Mouse (Mus musculus) hindbrain, postnatal 0 days (tissue): ENCODE results near the gene Efna5. TPM values are rescaled to one million over a fixed set of nuclear protein-coding genes. Genes with fewer than 3 reads are reported as not detected.

Experiments
- ATAC-seq: fragments of 200-750 bp; cut with Nextera tagmentation; 2 replicates; pipeline ENCODE4 v1.8.0; 2017; ENCODE audit warnings: mild to moderate bottlenecking, moderate TSS enrichment, moderate library complexity
- DNase-seq: peaks from one replicate; pipeline ENCODE4 v3.0.0-alpha.2; 2015; ENCODE audit warnings: low spot score
- H3K27ac ChIP-seq: fragments of 300-500 bp; sonication (generic); 2 replicates; pipeline ENCODE4 v1.5.1; 2014; ENCODE audit warnings: mild to moderate bottlenecking
- H3K27me3 ChIP-seq: fragments of 300-500 bp; sonication (generic); 2 replicates; pipeline ENCODE4 v1.6.1; 2014; ENCODE audit warnings: low read length, mixed read lengths; ENCODE audit not compliant: insufficient read depth
- H3K36me3 ChIP-seq: fragments of 300-500 bp; sonication (generic); 2 replicates; pipeline ENCODE4 v1.6.1; 2014; ENCODE audit warnings: low read length, mixed read lengths; ENCODE audit not compliant: insufficient read depth
- H3K4me1 ChIP-seq: fragments of 300-500 bp; sonication (generic); 2 replicates; pipeline ENCODE4 v1.6.1; 2014; ENCODE audit warnings: antibody characterized with exemption, low read length, mixed read lengths; ENCODE audit not compliant: insufficient read depth
- H3K4me2 ChIP-seq: fragments of 300-500 bp; sonication (generic); 2 replicates; pipeline ENCODE4 v1.6.1; 2014; ENCODE audit warnings: low read depth, mild to moderate bottlenecking, low read length, moderate library complexity, mixed read lengths
- H3K4me3 ChIP-seq: fragments of 300-500 bp; sonication (generic); 2 replicates; pipeline ENCODE4 v1.5.1; 2014; ENCODE audit warnings: low read length
- H3K9ac ChIP-seq: fragments of 300-500 bp; sonication (generic); replicated peaks from 2 replicates; pipeline ENCODE4 v1.6.1; 2014; ENCODE audit warnings: mild to moderate bottlenecking, low read length, moderate library complexity, mixed read lengths
- H3K9me3 ChIP-seq: fragments of 300-500 bp; sonication (generic); 2 replicates; pipeline ENCODE4 v1.6.1; 2016; ENCODE audit warnings: low read length, mixed read lengths
- CTCF ChIP-seq: IDR thresholded peaks from 2 replicates; pipeline ENCODE4 v1.5.1; 2016; ENCODE audit warnings: antibody characterized with exemption, control low read depth, low read depth
- WGBS: fragments of 180-500 bp; shearing (Covaris S2); extraction: QIAGEN DNeasy Blood & Tissue Kit; methylation state at CpG from one replicate; pipeline ENCODE4 v1.1.7; 2014; 5-methylcytosine and 5-hydroxymethylcytosine counted together
- polyA plus RNA-seq: library from polyadenylated mRNA; unstranded; fragments of >200 nt; fragmentation: Nextera tagmentation; extraction: Ambion mirVana; gene quantifications from 2 replicates; pipeline ENCODE4 v1.2.1, GENCODE M21; 2015
- total RNA-seq: library from RNA; depleted of rRNA; stranded (reverse); fragments of >200 nt; gene quantifications from 2 replicates; pipeline ENCODE4 v1.2.3, GENCODE M21; 2014

The Efna5 gene
- total and polyA plus RNA-seq, 2 experiments from 2014 or later, result 5.3 to 40.2 TPM

- WGBS, result 47% methylated on average over 5 of the region's 5 CpGs
- peak; percentile 51; the same call in 1 of the 2 replicates for ATAC-seq
Measured at GRCm38 (mm10) chr17:62844329-62844728, 36.8 kb downstream of the Efna5 start.

GRCm38 (mm10) chr17:62837336-62837735 is 43.8 kb downstream of the Efna5 start:
- 31% methylated on average over 7 of the region's 7 CpGs for WGBS
- H3K27ac ChIP-seq, result no peak overlapping the region
- no peak for TF ChIP-seq CTCF
- ATAC-seq (no peak), DNase-seq (no peak)
- H3K27me3 ChIP-seq, result no peaks in the 10 kb centered on the region
- H3K36me3 ChIP-seq, result no peaks in the 10 kb centered on the region
- H3K4me3 ChIP-seq, result no peak overlapping the region
- no peaks in the 10 kb centered on the region for H3K4me1 ChIP-seq
- H3K9me3 ChIP-seq, result 0 out of 2 replicates have a peak, but pooled peaks cover 4% of the 10 kb centered on the region
- no peak overlapping the region for H3K9ac ChIP-seq
- no peak overlapping the region for H3K4me2 ChIP-seq

More at GRCm38 (mm10) chr17:62844329-62844728, 36.8 kb downstream of the Efna5 start:
- H3K4me2 ChIP-seq, result no peak overlapping the region
- TF ChIP-seq CTCF, result no peak; the same call in 1 of the 2 replicates
- no peaks in the 10 kb centered on the region for H3K36me3 ChIP-seq
- DNase-seq, result no peak
- H3K9ac ChIP-seq, result no peak overlapping the region
- no peak overlapping the region for H3K27ac ChIP-seq
- H3K4me3 ChIP-seq, result no peak overlapping the region
- no peaks in the 10 kb centered on the region for H3K27me3 ChIP-seq
- H3K4me1 ChIP-seq, result no peaks in the 10 kb centered on the region
- no peaks in the 10 kb centered on the region for H3K9me3 ChIP-seq

DNA sequence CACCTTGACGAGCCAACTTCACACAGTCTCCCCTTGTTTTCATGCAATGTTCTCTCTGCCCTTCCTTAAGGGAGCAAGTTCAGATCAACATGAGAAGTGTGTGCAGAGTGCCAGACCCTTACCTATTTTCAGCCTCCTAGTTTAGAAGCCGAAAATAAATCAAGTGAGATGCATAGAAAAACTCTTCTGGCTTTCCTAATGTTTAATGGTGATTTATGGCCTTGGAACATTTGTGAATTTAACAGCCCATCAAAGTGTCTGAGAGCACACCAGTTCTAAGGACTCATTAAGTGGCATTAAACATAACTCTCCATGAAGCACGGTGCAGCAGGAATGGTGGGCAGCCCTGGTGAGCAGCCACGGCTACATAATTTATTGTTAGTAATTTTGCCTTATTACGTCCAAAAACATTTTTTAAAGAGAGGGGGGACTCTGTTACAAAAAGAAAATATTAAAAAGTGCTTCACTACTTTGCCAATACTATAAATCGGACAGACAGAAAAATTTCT is 44.5 kb downstream of the Efna5 start:
- no peaks in the 10 kb centered on the region for H3K36me3 ChIP-seq
- ATAC-seq, result no peak
- no peaks in the 10 kb centered on the region for H3K27me3 ChIP-seq
- no peak overlapping the region for H3K4me2 ChIP-seq
- H3K27ac ChIP-seq, result no peak overlapping the region
- H3K4me1 ChIP-seq, result no peaks in the 10 kb centered on the region
- no peak for DNase-seq
- H3K9ac ChIP-seq, result no peak overlapping the region
- H3K9me3 ChIP-seq, result 0 out of 2 replicates have a peak, but pooled peaks cover 4% of the 10 kb centered on the region
- no peak for TF ChIP-seq CTCF
- no peak overlapping the region for H3K4me3 ChIP-seq
- 81% methylated on average over 6 of the region's 6 CpGs for WGBS

DNA sequence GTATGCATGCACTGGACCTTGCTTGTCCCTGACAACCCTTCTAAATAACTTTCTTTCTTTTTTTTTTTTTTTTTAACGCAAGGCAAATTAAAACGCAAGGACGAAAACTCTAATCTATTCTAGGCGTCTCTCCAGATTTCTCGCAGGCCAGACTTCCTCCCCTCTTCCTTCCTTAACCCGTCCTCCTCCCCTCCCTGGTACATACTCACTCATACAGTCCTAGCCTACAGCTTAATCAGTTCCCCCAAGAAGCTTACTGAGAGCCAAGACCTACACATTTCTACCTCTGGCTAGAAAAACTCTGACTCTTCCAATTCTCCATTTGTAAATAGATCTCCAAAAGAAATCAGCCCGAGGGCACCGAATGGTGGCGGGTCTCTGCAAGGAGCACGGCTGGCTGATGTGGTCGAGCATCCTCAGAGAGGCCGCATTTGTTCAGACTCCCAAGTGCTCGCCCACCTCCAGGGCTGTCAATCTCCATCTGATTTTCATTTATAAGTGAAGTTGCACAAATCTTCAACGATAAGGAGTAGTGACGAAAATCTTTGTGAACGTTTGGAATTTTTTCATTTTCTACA is 48.5 kb downstream of the Efna5 start:
- no peak for DNase-seq
- Histone ChIP-seq H3K4me2 (no peak overlapping the region), H3K9ac (no peak overlapping the region), H3K36me3 (no peaks in the 10 kb centered on the region), H3K27ac (no peak overlapping the region), H3K4me1 (no peaks in the 10 kb centered on the region), H3K4me3 (no peak overlapping the region), H3K27me3 (no peaks in the 10 kb centered on the region), H3K9me3 (0 out of 2 replicates have a peak, but pooled peaks cover 4% of the 10 kb centered on the region)
- ATAC-seq, result no peak
- no peak for TF ChIP-seq CTCF
- WGBS, result 70% methylated on average over 16 of the region's 16 CpGs

DNA sequence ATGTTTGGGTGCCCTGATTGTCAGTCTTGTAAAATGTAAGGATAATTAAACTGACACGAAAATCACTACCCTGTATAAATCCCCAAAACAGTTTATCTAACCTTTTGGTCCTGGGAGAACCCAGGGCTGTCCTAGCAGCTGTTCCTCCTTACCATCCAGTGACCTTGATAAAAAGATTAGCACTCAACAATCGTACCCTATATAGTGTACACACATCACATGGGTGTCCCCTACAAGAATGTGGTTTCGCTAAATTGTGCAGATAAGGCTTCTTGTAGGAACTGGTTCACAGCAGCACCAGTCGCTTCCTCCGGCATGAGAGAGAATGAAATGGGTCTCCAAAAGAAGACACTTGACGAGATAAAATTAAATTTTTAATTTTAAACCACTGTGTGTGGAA is 53.6 kb downstream of the Efna5 start:
- H3K27me3 ChIP-seq, result no peaks in the 10 kb centered on the region
- no peak for TF ChIP-seq CTCF
- ATAC-seq (no peak), DNase-seq (no peak)
- H3K9ac ChIP-seq, result no peak overlapping the region
- no peaks in the 10 kb centered on the region for H3K9me3 ChIP-seq
- 81% methylated on average over 6 of the region's 6 CpGs for WGBS
- no peak overlapping the region for H3K27ac ChIP-seq
- no peak overlapping the region for H3K4me3 ChIP-seq
- no peaks in the 10 kb centered on the region for H3K4me1 ChIP-seq
- no peaks in the 10 kb centered on the region for H3K36me3 ChIP-seq
- no peak overlapping the region for H3K4me2 ChIP-seq

DNA sequence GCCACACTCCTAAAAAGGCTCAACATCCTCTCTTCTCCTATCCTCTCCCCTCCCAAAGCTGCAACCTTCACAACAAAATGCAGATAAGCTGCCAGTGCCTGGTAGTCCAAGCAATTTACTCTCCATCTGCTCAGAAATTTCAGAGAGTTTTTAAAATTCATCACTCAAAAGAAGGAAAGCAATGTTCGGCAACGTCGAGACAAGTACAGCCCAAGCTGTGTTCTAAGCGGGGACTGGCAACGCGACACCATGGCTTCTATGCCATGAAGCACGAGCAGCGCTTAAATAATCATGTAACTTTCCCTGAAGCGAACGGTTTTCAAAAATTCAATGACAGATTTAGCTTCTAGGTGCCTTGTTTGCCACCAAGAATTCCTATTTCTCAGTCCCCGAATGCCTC is 59.9 kb downstream of the Efna5 start:
- H3K27ac ChIP-seq, result no peak overlapping the region
- H3K36me3 ChIP-seq, result no peaks in the 10 kb centered on the region
- no peaks in the 10 kb centered on the region for H3K27me3 ChIP-seq
- no peak for TF ChIP-seq CTCF
- no peaks in the 10 kb centered on the region for H3K4me1 ChIP-seq
- no peak overlapping the region for H3K4me2 ChIP-seq
- H3K9me3 ChIP-seq, result no peaks in the 10 kb centered on the region
- H3K4me3 ChIP-seq, result no peak overlapping the region
- no peak for ATAC-seq
- DNase-seq, result no peak
- 81% methylated on average over 11 of the region's 11 CpGs for WGBS
- H3K9ac ChIP-seq, result no peak overlapping the region

DNA sequence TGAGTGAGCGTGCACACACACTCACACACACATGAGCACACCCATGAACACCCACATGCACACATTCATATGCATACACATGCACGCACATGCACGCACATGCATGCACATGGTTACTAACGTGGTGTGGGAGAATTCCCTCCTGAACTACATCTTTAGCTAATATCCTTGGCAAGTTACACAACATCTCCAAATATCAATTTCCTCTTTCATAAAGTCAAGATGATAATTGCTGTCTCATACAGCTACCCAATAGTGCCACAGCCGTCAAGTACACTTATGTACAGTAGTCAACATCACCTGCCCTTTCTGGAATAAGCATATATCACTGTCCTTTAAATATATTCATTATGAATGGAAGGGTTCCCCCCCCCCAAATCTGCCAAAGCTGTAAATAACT is 61.2 kb downstream of the Efna5 start:
- H3K9me3 ChIP-seq, result no peaks in the 10 kb centered on the region
- no peak for TF ChIP-seq CTCF
- H3K4me3 ChIP-seq, result no peak overlapping the region
- WGBS, result 85% methylated on average over 5 of the region's 5 CpGs
- no peak overlapping the region for H3K9ac ChIP-seq
- no peaks in the 10 kb centered on the region for H3K4me1 ChIP-seq
- ATAC-seq, result no peak
- no peak for DNase-seq
- H3K4me2 ChIP-seq, result no peak overlapping the region
- no peaks in the 10 kb centered on the region for H3K27me3 ChIP-seq
- no peaks in the 10 kb centered on the region for H3K36me3 ChIP-seq
- no peak overlapping the region for H3K27ac ChIP-seq
